Mouse (Mus musculus): Measurements from ENCODE around the gene Car8. TPM values are rescaled to one million over a fixed set of nuclear protein-coding genes. Genes with fewer than 3 reads are reported as not detected.
A peak's percentile ranks its signal among the peaks of the same experiment; 100 is the strongest.

Car8 gene
- 12.3 and 12.6 TPM in 2 replicates for polyA plus RNA-seq (2015; fragmentation: Nextera tagmentation; extraction: Ambion mirVana)

- H3K9me3 ChIP-seq (replicated peaks) = no peaks in the 10 kb centered on the region
- peak within 1 kb of the TSS; percentile 75 for H3K4me3 ChIP-seq (replicated peaks)
- WGBS = under 1% methylated on average over 49 of the region's 49 CpGs
- H3K4me1 ChIP-seq = peaks cover 11% of the 10 kb centered on the region; the same call in 1 of the 2 replicates
- H3K27me3 ChIP-seq = peaks cover 5% of the 10 kb centered on the region; the same call in 1 of the 2 replicates
- no peak within 1 kb of the TSS for H3K27ac ChIP-seq
- H3K9ac ChIP-seq = peak within 1 kb of the TSS; percentile 65
- peak; percentile 93 for ATAC-seq (replicated peaks; ENCODE audit: low FRiP score)
- H3K4me2 ChIP-seq = peak within 1 kb of the TSS; percentile 100
- H3K36me3 ChIP-seq = no peaks in the 10 kb centered on the region
These were observed at the start of gene Car8 for GRCm38 (mm10) chr4:8238560-8239305. Car8 (minus strand) TSS chr4:8239041.

- Histone ChIP-seq H3K36me3 (no peaks in the 10 kb centered on the region), H3K9me3 (replicated peaks) (no peaks in the 10 kb centered on the region), H3K27ac (no peak overlapping the region), H3K4me1 (no peaks in the 10 kb centered on the region), H3K4me3 (replicated peaks) (no peak overlapping the region), H3K4me2 (no peak overlapping the region), H3K9ac (no peak overlapping the region), H3K27me3 (no peaks in the 10 kb centered on the region)
- no peak for ATAC-seq (replicated peaks; ENCODE audit: low FRiP score)
- WGBS = 91% methylated on average over 1 of the region's 1 CpGs
These were observed 46.1 kb upstream of the Car8 start for GRCm38 (mm10) chr4:8284934-8285333.

DNA sequence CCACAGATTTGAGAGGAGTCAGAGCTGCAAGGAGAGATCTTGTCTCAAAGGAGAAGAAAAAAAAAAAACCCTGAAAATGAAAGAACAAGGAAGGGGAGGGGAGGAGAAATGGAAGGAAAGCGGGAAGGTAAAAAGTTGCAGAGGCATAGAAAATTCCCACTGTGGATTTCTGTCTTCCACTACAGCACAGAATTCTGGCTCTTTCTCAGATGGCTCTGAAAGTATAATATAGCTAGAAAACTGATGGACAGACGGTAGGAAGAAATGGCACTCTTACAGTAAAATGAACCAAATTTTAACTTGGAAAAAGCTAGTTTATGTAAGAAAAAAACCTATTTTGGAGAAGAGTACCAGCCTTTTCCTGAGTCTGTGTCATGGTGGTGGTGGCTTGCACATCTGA lies 39.3 kb upstream of the Car8 start:
- Histone ChIP-seq H3K27me3 (no peaks in the 10 kb centered on the region), H3K4me1 (no peaks in the 10 kb centered on the region), H3K36me3 (no peaks in the 10 kb centered on the region), H3K9ac (no peak overlapping the region), H3K9me3 (replicated peaks) (no peaks in the 10 kb centered on the region), H3K4me2 (no peak overlapping the region), H3K27ac (no peak overlapping the region), H3K4me3 (replicated peaks) (no peak overlapping the region)
- no peak for ATAC-seq (replicated peaks; ENCODE audit: low FRiP score)
- 92% methylated on average over 2 of the region's 2 CpGs for WGBS

DNA sequence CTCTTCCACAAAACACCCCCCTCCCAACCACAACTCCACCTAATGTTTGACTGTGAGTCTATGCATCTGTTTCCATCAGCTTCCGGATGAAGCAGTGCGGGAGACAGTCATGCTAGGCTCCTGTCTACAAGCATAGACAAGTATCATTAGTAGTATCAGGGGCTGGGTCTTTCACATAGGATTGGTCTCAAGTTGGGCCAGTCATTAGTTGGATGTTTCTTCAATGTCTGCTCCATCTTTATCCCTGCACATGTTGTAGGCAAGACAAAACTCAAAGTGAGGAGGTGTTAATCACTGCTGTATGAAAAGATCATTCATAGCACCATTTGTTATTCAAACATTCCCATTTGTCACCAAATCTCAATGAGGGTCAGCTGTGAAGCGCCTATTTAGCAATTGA lies 11.0 kb upstream of the Car8 start:
- Histone ChIP-seq H3K27me3 (no peaks in the 10 kb centered on the region), H3K4me1 (no peaks in the 10 kb centered on the region), H3K27ac (no peak overlapping the region), H3K9me3 (replicated peaks) (no peaks in the 10 kb centered on the region), H3K4me3 (replicated peaks) (no peak overlapping the region), H3K9ac (no peak overlapping the region), H3K4me2 (no peak overlapping the region), H3K36me3 (no peaks in the 10 kb centered on the region)
- 96% methylated on average over 3 of the region's 3 CpGs for WGBS
- ATAC-seq (replicated peaks; ENCODE audit: low FRiP score) = no peak

DNA sequence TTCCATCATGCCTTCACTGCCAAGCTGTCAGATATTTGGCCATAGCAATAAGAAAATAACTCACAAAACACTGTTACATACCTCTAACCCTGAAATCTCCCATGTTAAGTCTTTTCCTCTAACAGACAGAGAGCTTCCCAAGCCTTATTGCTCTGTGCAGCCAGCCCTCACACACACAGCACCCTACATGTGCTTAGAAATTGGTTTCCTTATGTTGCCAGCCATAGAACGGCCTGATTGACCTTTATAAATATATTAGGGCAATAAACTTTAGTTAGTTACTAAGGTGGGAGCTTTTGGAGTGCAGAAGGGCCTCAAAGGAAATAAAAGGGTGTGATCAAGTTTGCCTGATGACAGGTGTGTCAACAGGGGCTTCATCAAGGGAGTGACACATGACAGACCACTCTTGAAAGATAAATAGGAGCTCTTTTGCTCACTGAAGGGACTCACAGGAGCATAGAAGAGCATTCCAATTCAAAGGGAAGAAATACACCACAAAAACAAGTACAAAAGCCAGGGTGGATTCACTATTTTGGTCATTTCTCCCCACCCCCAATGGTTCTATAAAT lies 6.7 kb upstream of the Car8 start:
- no peak for ATAC-seq (replicated peaks; ENCODE audit: low FRiP score)
- Histone ChIP-seq H3K4me3 (replicated peaks) (no peak overlapping the region), H3K9ac (no peak overlapping the region), H3K4me1 (no peaks in the 10 kb centered on the region), H3K27me3 (no peaks in the 10 kb centered on the region), H3K36me3 (no peaks in the 10 kb centered on the region), H3K27ac (no peak overlapping the region), H3K9me3 (replicated peaks) (no peaks in the 10 kb centered on the region), H3K4me2 (no peak overlapping the region)
- 24% methylated on average over 1 of the region's 1 CpGs for WGBS

GRCm38 (mm10) chr4:8245062-8245461 lies 6.2 kb upstream of the Car8 start:
- no peak overlapping the region for H3K4me3 ChIP-seq (replicated peaks)
- H3K9ac ChIP-seq = no peak overlapping the region
- WGBS = 83% methylated on average over 3 of the region's 3 CpGs
- H3K27me3 ChIP-seq = no peaks in the 10 kb centered on the region
- H3K36me3 ChIP-seq = no peaks in the 10 kb centered on the region
- no peak overlapping the region for H3K4me2 ChIP-seq
- H3K27ac ChIP-seq = no peak overlapping the region
- no peaks in the 10 kb centered on the region for H3K4me1 ChIP-seq
- ATAC-seq (replicated peaks; ENCODE audit: low FRiP score) = no peak
- H3K9me3 ChIP-seq (replicated peaks) = no peaks in the 10 kb centered on the region

- Histone ChIP-seq H3K4me2 (0 out of 2 replicates have a peak overlapping the region, but pooled peaks have one; percentile 100), H3K36me3 (no peaks in the 10 kb centered on the region), H3K9me3 (replicated peaks) (no peaks in the 10 kb centered on the region), H3K9ac (no peak overlapping the region), H3K27ac (no peak overlapping the region), H3K4me3 (replicated peaks) (no peak overlapping the region), H3K27me3 (peaks cover 5% of the 10 kb centered on the region; the same call in 1 of the 2 replicates), H3K4me1 (peaks cover 11% of the 10 kb centered on the region; the same call in 1 of the 2 replicates)
- 54% methylated on average over 11 of the region's 11 CpGs for WGBS
- no peak for ATAC-seq (replicated peaks; ENCODE audit: low FRiP score)
These were observed 858 bp upstream of the Car8 start for GRCm38 (mm10) chr4:8239699-8240098.

- peak overlapping the region; percentile 100 for H3K4me2 ChIP-seq
- peak; percentile 81 for ATAC-seq (replicated peaks; ENCODE audit: low FRiP score)
- no peak overlapping the region for H3K27ac ChIP-seq
- H3K27me3 ChIP-seq = peaks cover 5% of the 10 kb centered on the region; the same call in 1 of the 2 replicates
- H3K4me3 ChIP-seq (replicated peaks) = peak overlapping the region; percentile 75
- no peaks in the 10 kb centered on the region for H3K36me3 ChIP-seq
- H3K9me3 ChIP-seq (replicated peaks) = no peaks in the 10 kb centered on the region
- 20% methylated on average over 11 of the region's 11 CpGs for WGBS
- peaks cover 11% of the 10 kb centered on the region; the same call in 1 of the 2 replicates for H3K4me1 ChIP-seq
- H3K9ac ChIP-seq = peak overlapping the region; percentile 65; the same call in 1 of the 2 replicates
These were observed 447 bp upstream of the Car8 start for GRCm38 (mm10) chr4:8239306-8239670.

- no peaks in the 10 kb centered on the region for H3K9me3 ChIP-seq (replicated peaks)
- H3K36me3 ChIP-seq = no peaks in the 10 kb centered on the region
- peaks cover 1% of the 10 kb centered on the region; the same call in 1 of the 2 replicates for H3K27me3 ChIP-seq
- ATAC-seq (replicated peaks; ENCODE audit: low FRiP score) = peak; percentile 52
- peaks cover 22% of the 10 kb centered on the region for H3K4me1 ChIP-seq
- H3K4me3 ChIP-seq (replicated peaks) = no peak overlapping the region
- H3K27ac ChIP-seq = peak overlapping the region; percentile 19; the same call in 1 of the 2 replicates
- no peak overlapping the region for H3K9ac ChIP-seq
- 52% methylated on average over 12 of the region's 12 CpGs for WGBS
- no peak overlapping the region for H3K4me2 ChIP-seq
These were observed 6.3 kb downstream of the Car8 start for GRCm38 (mm10) chr4:8232393-8233111.

DNA sequence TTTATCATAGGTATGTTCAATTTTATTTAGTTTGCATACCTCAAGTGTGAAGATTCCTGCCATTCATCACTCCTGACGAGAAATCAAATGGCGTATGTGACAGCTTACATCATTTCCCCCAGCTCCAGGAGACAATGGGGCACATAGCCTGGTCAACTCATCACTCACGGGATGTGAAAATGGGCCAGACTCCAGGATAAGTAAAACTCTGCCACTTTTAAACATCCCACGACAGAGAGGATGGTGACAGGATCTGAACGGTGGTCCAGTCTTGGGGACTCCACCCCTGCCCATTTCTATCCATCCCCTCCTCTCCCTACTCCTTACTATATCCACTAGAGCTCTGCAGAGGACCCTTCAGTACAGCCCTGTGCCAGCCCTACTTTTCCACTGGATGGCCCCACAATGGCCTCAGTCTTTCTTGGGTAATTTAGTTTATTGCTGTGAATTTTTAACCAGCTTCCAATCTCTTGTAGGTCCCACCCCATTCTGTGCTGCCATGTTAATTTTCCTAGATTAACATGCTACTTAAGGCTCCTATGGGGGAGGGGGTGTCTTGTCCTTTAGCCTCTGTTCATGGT lies 7.5 kb downstream of the Car8 start:
- Histone ChIP-seq H3K9me3 (replicated peaks) (no peaks in the 10 kb centered on the region), H3K4me1 (peaks cover 22% of the 10 kb centered on the region), H3K27me3 (no peaks in the 10 kb centered on the region), H3K9ac (no peak overlapping the region), H3K4me3 (replicated peaks) (no peak overlapping the region), H3K27ac (no peak overlapping the region), H3K4me2 (no peak overlapping the region), H3K36me3 (no peaks in the 10 kb centered on the region)
- no peak for ATAC-seq (replicated peaks; ENCODE audit: low FRiP score)
- WGBS = 87% methylated on average over 5 of the region's 5 CpGs

- Histone ChIP-seq H3K36me3 (no peaks in the 10 kb centered on the region), H3K27ac (no peak overlapping the region), H3K27me3 (no peaks in the 10 kb centered on the region), H3K4me2 (no peak overlapping the region), H3K9me3 (replicated peaks) (no peaks in the 10 kb centered on the region), H3K9ac (no peak overlapping the region), H3K4me1 (peaks cover 22% of the 10 kb centered on the region), H3K4me3 (replicated peaks) (no peak overlapping the region)
- 37% methylated on average over 3 of the region's 3 CpGs for WGBS
- ATAC-seq (replicated peaks; ENCODE audit: low FRiP score) = peak; percentile 94
These were observed 9.1 kb downstream of the Car8 start for GRCm38 (mm10) chr4:8229661-8230298.
